Mouse (Mus musculus) 3T3-L1 (cell line): Measurements from ENCODE around the gene Mustn1.

ENCODE experiments used
- DNase-seq: peaks from one replicate; pipeline ENCODE4 v3.0.0-alpha.2; 2015; ENCODE audit warnings: low read depth, low spot score

Gene Mustn1

GRCm38 (mm10) chr14:30880251-30880650 is 1.3 kb downstream of the Mustn1 start:
- DNase-seq, result no peak

GRCm38 (mm10) chr14:30880811-30881717 is 2.1 kb downstream of the Mustn1 start:
- peak; percentile 68 for DNase-seq

GRCm38 (mm10) chr14:30881718-30882108 is 2.7 kb downstream of the Mustn1 start:
- DNase-seq, result no peak

- DNase-seq, result no peak
Measured at GRCm38 (mm10) chr14:30885298-30885697, 6.3 kb downstream of the Mustn1 start.

- DNase-seq, result no peak
Measured at GRCm38 (mm10) chr14:30886204-30886603, 7.2 kb downstream of the Mustn1 start, which contains the start of gene Itih4. TSS of gene Itih4 (plus strand) at chr14:30886476.

- no peak for DNase-seq
Measured at GRCm38 (mm10) chr14:30888271-30888732, 9.3 kb downstream of the Mustn1 start.

DNA sequence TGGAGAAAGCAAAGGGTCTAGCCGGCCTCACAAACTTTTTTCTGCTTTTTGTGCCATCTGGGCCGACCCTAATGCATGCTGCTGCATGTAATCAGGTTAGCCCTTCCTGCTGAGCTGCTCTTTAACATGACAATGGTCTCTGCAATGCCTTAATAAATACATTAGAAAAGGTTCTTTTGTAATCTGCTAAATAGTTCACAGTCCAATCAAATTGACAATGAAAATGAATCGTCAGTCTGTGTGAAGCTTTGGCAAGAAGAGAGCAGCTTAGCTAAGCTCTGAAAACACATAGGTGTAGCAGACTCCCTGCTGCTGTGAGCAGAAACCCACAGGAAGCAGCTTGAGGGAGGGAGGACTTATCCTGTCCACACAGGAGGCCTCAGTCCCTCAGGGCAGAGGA is 21.0 kb downstream of the Mustn1 start:
- no peak for DNase-seq

DNA sequence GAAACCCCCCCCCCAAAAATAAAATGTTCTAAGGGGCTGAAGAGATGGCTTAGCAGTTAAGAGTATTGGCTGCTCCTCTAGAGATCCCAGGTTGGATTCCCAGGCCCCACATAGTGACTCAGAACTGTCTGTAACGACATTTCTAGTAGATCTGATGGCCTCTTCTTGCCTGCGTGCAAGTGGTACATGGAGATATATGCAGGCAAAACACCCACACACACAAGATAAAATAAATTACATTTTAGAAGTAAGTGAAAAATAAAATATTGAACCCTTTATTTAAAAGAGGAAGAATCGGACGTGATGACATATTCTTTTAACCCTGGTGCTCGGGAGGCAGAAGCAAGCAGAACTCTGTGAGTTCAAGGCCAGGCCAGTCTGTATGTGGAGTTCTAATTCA is 23.6 kb downstream of the Mustn1 start:
- no peak for DNase-seq

GRCm38 (mm10) chr14:30903036-30903435 is 24.0 kb downstream of the Mustn1 start:
- DNase-seq, result no peak

DNA sequence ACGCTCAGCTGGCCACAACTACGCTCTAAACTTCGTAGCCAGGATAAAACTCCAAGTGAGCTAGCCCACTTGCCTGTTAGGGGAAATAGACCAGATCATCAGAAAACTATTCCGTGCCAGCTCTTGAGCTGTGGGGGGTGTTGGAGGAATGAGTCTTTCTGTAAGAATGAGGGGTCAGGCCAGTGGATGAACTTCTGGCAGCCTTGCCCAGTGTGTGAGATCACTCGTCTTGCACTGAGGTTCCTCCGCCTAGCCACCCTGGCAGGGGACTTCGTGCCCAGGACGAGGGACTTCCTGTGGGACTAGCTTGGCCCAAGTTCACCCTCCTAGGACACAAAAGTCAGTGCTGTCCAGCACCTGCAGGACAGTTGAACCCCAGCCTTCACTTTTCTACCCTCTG is 25.3 kb downstream of the Mustn1 start:
- DNase-seq, result peak; percentile 82

- DNase-seq, result no peak
Measured at GRCm38 (mm10) chr14:30906001-30906400, 27.0 kb downstream of the Mustn1 start.

GRCm38 (mm10) chr14:30907814-30908265 is 28.8 kb downstream of the Mustn1 start:
- DNase-seq, result peak; percentile 25

DNA sequence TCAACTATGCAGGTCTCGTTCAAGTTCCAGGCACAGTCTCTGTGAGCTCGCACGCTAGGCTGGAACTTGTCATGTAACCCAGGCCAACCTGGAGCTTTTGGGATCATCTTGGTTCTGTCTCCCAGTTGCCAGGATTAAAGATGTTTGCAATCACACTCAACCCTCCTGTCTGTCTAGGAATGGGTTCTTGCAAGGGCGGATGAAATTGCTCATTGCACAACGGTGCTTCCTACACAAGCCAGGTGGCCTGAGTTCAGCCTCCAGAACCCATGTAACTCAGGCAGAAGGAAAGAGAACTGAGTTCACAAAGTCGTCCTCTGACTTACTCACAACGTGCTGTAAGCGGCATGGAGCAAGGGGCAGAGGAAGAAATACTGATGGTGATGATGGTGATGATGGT is 32.1 kb downstream of the Mustn1 start:
- DNase-seq, result no peak

DNA sequence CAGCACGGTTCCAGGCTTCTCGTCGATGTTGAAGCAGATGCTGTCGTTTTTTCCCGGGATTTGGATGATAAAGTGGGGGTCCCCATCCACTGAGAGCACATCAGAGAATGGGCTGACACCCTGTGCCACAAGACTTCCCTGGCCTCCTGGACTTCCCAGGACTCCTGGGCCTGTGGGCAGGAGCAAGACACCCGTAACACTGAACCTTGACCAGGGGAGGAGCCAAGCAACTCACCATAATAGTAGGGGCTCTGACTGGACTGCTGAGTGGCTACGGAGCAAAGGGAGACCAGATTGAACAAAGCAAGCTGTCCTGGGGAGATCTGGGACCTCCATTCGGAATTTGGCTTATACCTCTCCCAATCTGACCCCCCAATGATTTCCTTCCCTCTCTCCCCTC is 33.6 kb downstream of the Mustn1 start:
- DNase-seq, result no peak

DNA sequence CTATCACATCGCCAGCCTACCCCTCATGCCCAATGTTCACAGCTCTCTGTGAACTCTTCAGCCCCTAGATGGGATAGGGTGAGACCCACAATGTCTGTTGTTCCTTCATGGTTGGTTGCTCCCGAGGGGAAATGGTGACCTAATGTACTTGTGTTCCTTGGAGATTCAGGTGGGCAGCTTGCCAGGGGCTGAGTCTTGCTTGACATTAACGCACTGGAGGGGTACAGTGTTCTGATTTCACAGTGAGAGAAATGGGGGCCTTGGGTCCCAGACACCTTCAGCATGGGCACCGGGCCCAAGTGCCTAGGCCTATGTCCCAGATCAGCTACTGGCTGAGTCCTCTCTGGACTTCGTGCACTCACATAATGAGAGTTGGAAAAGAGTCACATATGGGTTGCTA is 34.4 kb downstream of the Mustn1 start:
- DNase-seq, result no peak

- peak; percentile 75 for DNase-seq
Measured at GRCm38 (mm10) chr14:30916516-30916915, 37.5 kb downstream of the Mustn1 start.

DNA sequence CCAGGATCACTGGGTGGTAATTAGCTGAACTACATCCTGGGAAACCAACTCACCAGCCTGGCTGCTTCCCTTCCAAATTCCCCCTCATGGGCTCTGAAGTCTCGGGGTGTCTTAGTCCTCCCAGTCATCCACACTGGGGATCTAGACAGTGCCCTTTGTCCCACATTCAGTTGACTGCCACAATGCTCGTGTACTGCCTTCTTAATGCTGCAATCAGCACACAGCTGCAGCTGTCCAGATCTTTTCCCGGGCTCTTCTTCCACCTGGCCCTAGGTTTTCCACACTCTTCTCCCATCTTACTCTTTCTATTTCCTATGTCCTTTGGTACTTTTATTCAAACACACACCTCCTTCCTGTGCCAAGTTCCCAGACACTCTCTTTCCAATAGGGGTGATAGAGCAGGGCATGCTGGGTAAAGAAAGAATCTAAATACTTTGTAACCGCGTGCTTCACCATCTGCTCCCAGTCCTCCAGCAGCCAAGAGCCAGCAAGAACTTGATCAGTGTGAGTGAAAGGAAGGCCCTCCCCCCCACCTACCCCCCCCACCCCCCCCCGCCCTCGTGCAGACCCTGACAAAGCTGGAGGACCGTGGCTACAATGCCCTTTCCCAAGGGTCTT is 43.2 kb downstream of the Mustn1 start:
- no peak for DNase-seq

GRCm38 (mm10) chr14:30923375-30924105 is 44.5 kb downstream of the Mustn1 start, which contains the start of gene Itih3:
TSS of gene Itih3 (minus strand) at chr14:30923760.
- DNase-seq, result no peak

DNA sequence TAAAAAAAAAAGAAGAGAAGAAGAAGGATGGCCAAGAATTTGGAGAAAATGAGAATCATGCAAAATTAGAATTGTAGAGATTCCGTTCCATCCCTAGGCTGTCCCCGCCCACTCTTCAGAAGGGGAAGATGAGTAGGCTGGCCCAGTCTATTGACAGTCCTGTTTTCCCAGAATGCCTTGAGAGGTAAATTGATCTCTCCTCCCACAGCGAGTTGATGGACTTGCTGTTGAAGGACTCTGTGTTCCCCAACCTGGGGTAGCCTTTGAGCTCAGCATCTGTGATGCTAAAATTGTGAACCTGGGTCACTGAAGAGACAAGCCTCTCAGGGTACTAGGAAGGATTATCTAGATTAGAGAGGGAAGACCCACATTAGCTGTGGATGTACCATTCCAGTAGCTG is 46.5 kb downstream of the Mustn1 start:
- no peak for DNase-seq

DNA sequence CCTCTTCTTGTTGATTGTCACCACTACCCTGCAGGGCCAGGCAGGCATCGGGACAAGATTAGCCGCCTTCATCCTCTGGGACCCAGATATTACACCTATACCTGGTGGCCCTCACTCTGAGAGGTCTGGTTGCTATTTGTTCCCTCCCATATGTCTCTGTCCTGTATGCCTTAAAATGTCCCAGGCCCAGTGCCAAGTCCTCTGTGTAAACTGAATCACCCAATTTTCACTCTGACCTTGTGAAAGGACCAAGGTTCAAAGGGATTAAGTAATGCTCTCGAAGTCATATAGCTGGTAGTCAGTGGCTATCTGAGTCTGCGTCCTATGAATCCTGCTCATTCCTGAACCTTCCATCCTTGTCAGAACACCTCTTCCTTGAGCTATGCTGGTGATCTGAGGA is 51.4 kb downstream of the Mustn1 start:
- DNase-seq, result no peak
